Mouse (Mus musculus) sigmoid colon, adult 10 weeks (tissue): ENCODE measurements around the gene Mroh9. TPM values are rescaled to one million over a fixed set of nuclear protein-coding genes. Genes with fewer than 3 reads are reported as not detected.

Experiments
- polyA plus RNA-seq: library from polyadenylated mRNA; stranded (reverse); fragments of 350-450 nt; fragmentation: Illumina TruSeq; extraction: RNeasy Lipid Tissue Mini Kit (QIAGEN cat#74804); gene quantifications from one replicate; pipeline ENCODE4 v1.2.3, GENCODE M21; 2014; ENCODE audit warnings: low read depth, low replicate concordance

Mroh9 gene
- polyA plus RNA-seq = not detected

GRCm38 (mm10) chr1:163085570-163085969, at the start of gene Mroh9:
TSS of gene Mroh9 (minus strand) at chr1:163085670.

GRCm38 (mm10) chr1:162984428-162984827, 101.0 kb downstream of the Mroh9 start, which contains the start of gene Fmo3:
TSS of gene Fmo3 (minus strand) at chr1:162984528.

Other genes with a start within 250 kb of the Mroh9 start
- 36.3 TPM for gene Fmo1, start 219.1 kb downstream of the Mroh9 start, polyA plus RNA-seq
- 102 TPM for gene Fmo2, start 186.9 kb downstream of the Mroh9 start, polyA plus RNA-seq
- gene Fmo6, start 148.2 kb downstream of the Mroh9 start, polyA plus RNA-seq = not detected
- not detected for gene Fmo3, start 101.1 kb downstream of the Mroh9 start, polyA plus RNA-seq
- 2.0 TPM for gene Prrx1, start 228.0 kb upstream of the Mroh9 start, polyA plus RNA-seq